Mouse (Mus musculus) right cerebral cortex, adult 2 months (tissue): ENCODE measurements around the gene B020011L13Rik.
"Not testable (repeated sequence)": the region's sequence is repeated elsewhere in the genome, so short reads cannot be mapped to it uniquely, and the experiment has no call there.

Experiments used
- DNase-seq, 2 experiments: peaks; one replicate each; pipeline ENCODE4 v3.0.0; 2021 to 2022; ENCODE audit warnings: low spot score in 2 of 2

B020011L13Rik gene

GRCm38 (mm10) chr1:117780833-117781232 lies at the start of gene B020011L13Rik:
Gene B020011L13Rik, plus strand, starts transcription at chr1:117781133.
- not testable (repeated sequence) for DNase-seq

GRCm38 (mm10) chr1:117816271-117816670 lies 35.3 kb downstream of the B020011L13Rik start:
- not testable (repeated sequence) for DNase-seq

- DNase-seq, result not testable (repeated sequence)
These were observed 48.8 kb downstream of the B020011L13Rik start, which contains the start of gene Gm28360 for GRCm38 (mm10) chr1:117829781-117830180. Gene Gm28360, plus strand, starts transcription at chr1:117830081.

GRCm38 (mm10) chr1:117851718-117852117 lies 70.8 kb downstream of the B020011L13Rik start:
- DNase-seq, result not testable (repeated sequence)
